Mouse (Mus musculus) liver, adult 2 months (tissue): ENCODE results near the gene Dysf. TPM values are rescaled to one million over a fixed set of nuclear protein-coding genes. Genes with fewer than 3 reads are reported as not detected.
"Not testable (repeated sequence)": the region's sequence is repeated elsewhere in the genome, so short reads cannot be mapped to it uniquely, and the experiment has no call there.

ENCODE experiments used
- DNase-seq: peaks from one replicate; pipeline ENCODE4 v3.0.0-alpha.2; 2011; ENCODE audit warnings: low read depth, low spot score; ENCODE audit errors: extremely low read depth
- H3K27ac ChIP-seq: fragments of 200-500 bp; replicated peaks from 2 replicates; pipeline ENCODE4 v1.5.1; 2012; ENCODE audit warnings: low read depth, mild to moderate bottlenecking, control low read depth, inconsistent platforms, low read length; ENCODE audit not compliant: insufficient read depth
- H3K27me3 ChIP-seq: fragments of 200-500 bp; 2 replicates; pipeline ENCODE4 v1.6.1; 2012; ENCODE audit warnings: mild to moderate bottlenecking, moderate library complexity, low read length, inconsistent platforms; ENCODE audit not compliant: control insufficient read depth, insufficient read depth
- H3K36me3 ChIP-seq: fragments of 200-500 bp; 2 replicates; pipeline ENCODE4 v1.6.1; 2012; ENCODE audit warnings: low read length, inconsistent platforms; ENCODE audit not compliant: control insufficient read depth, insufficient read depth
- H3K4me1 ChIP-seq: fragments of 200-500 bp; 2 replicates; pipeline ENCODE4 v1.6.1; 2011; ENCODE audit warnings: low read length; ENCODE audit not compliant: control insufficient read depth, insufficient read depth
- H3K4me3 ChIP-seq: fragments of 200-500 bp; 2 replicates; pipeline ENCODE4 v1.5.1; 2011; ENCODE audit warnings: low read depth, mild to moderate bottlenecking, control low read depth, low read length, moderate library complexity; ENCODE audit not compliant: insufficient read depth
- H3K79me2 ChIP-seq: fragments of 200-500 bp; 2 replicates; pipeline ENCODE4 v1.6.1; 2012; ENCODE audit warnings: inconsistent platforms, mild to moderate bottlenecking, low read length, moderate library complexity; ENCODE audit not compliant: control insufficient read depth, insufficient read depth
- H3K9ac ChIP-seq: fragments of 200-500 bp; 2 replicates; pipeline ENCODE4 v1.6.1; 2012; ENCODE audit warnings: low read depth, mild to moderate bottlenecking, control low read depth, inconsistent platforms, low read length
- CTCF ChIP-seq: fragments of 200-500 bp; IDR thresholded peaks from 2 replicates; pipeline ENCODE4 v1.5.1; 2011; ENCODE audit warnings: low read depth, low read length, control low read depth
- POLR2A ChIP-seq: fragments of 200-500 bp; IDR thresholded peaks from 2 replicates; pipeline ENCODE4 v1.6.1; 2011; ENCODE audit warnings: low read length, control low read depth; ENCODE audit not compliant: insufficient read depth; ENCODE audit errors: extremely low read depth
- WGBS: fragments of 180-500 bp; shearing (Covaris S2); methylation state at CpG from one replicate; pipeline ENCODE4 v1.1.7; 2018; 5-methylcytosine and 5-hydroxymethylcytosine counted together
- polyA plus RNA-seq: library from polyadenylated mRNA; depleted of rRNA; stranded (reverse); fragments of >200 nt; gene quantifications from 2 replicates; pipeline ENCODE4 v1.2.3, GENCODE M21; 2012
- total RNA-seq: library from RNA; depleted of rRNA; stranded (reverse); fragments of >200 nt; gene quantifications from 2 replicates; pipeline ENCODE4 v1.2.3, GENCODE M21; 2014

The Dysf gene
- total and polyA plus RNA-seq, 2 experiments: 2.4 to 3.3 TPM

- Histone ChIP-seq H3K27me3 (no peaks in the 10 kb centered on the region), H3K36me3 (no peaks in the 10 kb centered on the region), H3K79me2 (no peaks in the 10 kb centered on the region), H3K9ac (peak overlapping the region; percentile 64; the same call in 1 of the 2 replicates), H3K27ac (peak overlapping the region; percentile 64), H3K4me1 (peaks cover 6% of the 10 kb centered on the region), H3K4me3 (peak overlapping the region; percentile 83)
- TF ChIP-seq CTCF: no peak
- TF ChIP-seq POLR2A: 0 out of 2 replicates have a peak, but pooled peaks have one; percentile 12
- 5% methylated on average over 28 of the region's 28 CpGs for WGBS
- no peak for DNase-seq
Observed at GRCm38 (mm10) chr6:84018906-84019550, 10.6 kb downstream of the Dysf start.

- peak overlapping the region; percentile 83 for H3K4me3 ChIP-seq
- 76% methylated on average over 4 of the region's 4 CpGs for WGBS
- H3K4me1 ChIP-seq: peaks cover 6% of the 10 kb centered on the region
- H3K79me2 ChIP-seq: no peaks in the 10 kb centered on the region
- peak overlapping the region; percentile 73 for H3K27ac ChIP-seq
- H3K27me3 ChIP-seq: no peaks in the 10 kb centered on the region
- peak; percentile 24 for DNase-seq
- H3K9ac ChIP-seq: no peak overlapping the region; the same call in 1 of the 2 replicates
- TF ChIP-seq CTCF (no peak), POLR2A (no peak)
- no peaks in the 10 kb centered on the region for H3K36me3 ChIP-seq
Observed at GRCm38 (mm10) chr6:84020002-84020401, 11.6 kb downstream of the Dysf start.

GRCm38 (mm10) chr6:84021990-84022389 is 13.6 kb downstream of the Dysf start:
- Histone ChIP-seq H3K79me2 (no peaks in the 10 kb centered on the region), H3K27ac (no peak overlapping the region), H3K4me1 (peaks cover 6% of the 10 kb centered on the region), H3K36me3 (no peaks in the 10 kb centered on the region), H3K9ac (no peak overlapping the region), H3K4me3 (no peak overlapping the region), H3K27me3 (no peaks in the 10 kb centered on the region)
- WGBS: 83% methylated on average over 3 of the region's 3 CpGs
- no peak for DNase-seq
- no peak for TF ChIP-seq CTCF
- no peak for TF ChIP-seq POLR2A

- Histone ChIP-seq H3K4me1 (peaks cover 4% of the 10 kb centered on the region; the same call in 1 of the 2 replicates), H3K9ac (no peak overlapping the region), H3K27me3 (no peaks in the 10 kb centered on the region), H3K36me3 (no peaks in the 10 kb centered on the region), H3K79me2 (no peaks in the 10 kb centered on the region), H3K27ac (no peak overlapping the region), H3K4me3 (no peak overlapping the region)
- TF ChIP-seq CTCF (no peak), POLR2A (no peak)
- DNase-seq: no peak
- 79% methylated on average over 3 of the region's 3 CpGs for WGBS
Observed at GRCm38 (mm10) chr6:84025636-84026035, 17.2 kb downstream of the Dysf start.

- no peak overlapping the region for H3K27ac ChIP-seq
- no peaks in the 10 kb centered on the region; the same call in 1 of the 2 replicates for H3K4me1 ChIP-seq
- H3K79me2 ChIP-seq: no peaks in the 10 kb centered on the region
- no peaks in the 10 kb centered on the region for H3K36me3 ChIP-seq
- DNase-seq: no peak
- no peak overlapping the region for H3K9ac ChIP-seq
- TF ChIP-seq CTCF: no peak
- TF ChIP-seq POLR2A: no peak
- H3K4me3 ChIP-seq: no peak overlapping the region
- no peaks in the 10 kb centered on the region for H3K27me3 ChIP-seq
Observed at GRCm38 (mm10) chr6:84028791-84029190, 20.4 kb downstream of the Dysf start.

GRCm38 (mm10) chr6:84029775-84030174 is 21.4 kb downstream of the Dysf start:
- Histone ChIP-seq H3K4me3 (no peak overlapping the region), H3K27me3 (no peaks in the 10 kb centered on the region), H3K27ac (no peak overlapping the region), H3K4me1 (no peaks in the 10 kb centered on the region; the same call in 1 of the 2 replicates), H3K9ac (no peak overlapping the region), H3K36me3 (no peaks in the 10 kb centered on the region), H3K79me2 (no peaks in the 10 kb centered on the region)
- 91% methylated on average over 7 of the region's 7 CpGs for WGBS
- no peak for DNase-seq
- TF ChIP-seq CTCF (no peak), POLR2A (no peak)

- not testable (repeated sequence) for H3K79me2 ChIP-seq, H3K9ac ChIP-seq, H3K27ac ChIP-seq, DNase-seq, H3K36me3 ChIP-seq, H3K4me1 ChIP-seq, H3K27me3 ChIP-seq, H3K4me3 ChIP-seq
- 61% methylated on average over 5 of the region's 5 CpGs for WGBS
Observed at GRCm38 (mm10) chr6:84032516-84032915, 24.1 kb downstream of the Dysf start.
